Mouse (Mus musculus): ENCODE results near the gene Prkar1b. TPM values are rescaled to one million over a fixed set of nuclear protein-coding genes. Genes with fewer than 3 reads are reported as not detected.
A peak's percentile ranks its signal among the peaks of the same experiment; 100 is the strongest.

The Prkar1b gene
- polyA plus RNA-seq, 2 experiments = 0.44 to 0.73 TPM

- Histone ChIP-seq H3K9me3 (ENCODE audit: control insufficient read depth, low read length) (no peaks in the 10 kb centered on the region), H3K27ac (no peak overlapping the region), H3K4me3 (ENCODE audit: insufficient read depth in 1 of 2, low read depth in 2 of 2, low read length in 2 of 2) (peak overlapping the region; percentile 22 to 50), H3K4me2 (ENCODE audit: low read depth) (peak overlapping the region; percentile 54), H3K4me1 (replicated peaks; ENCODE audit: control insufficient read depth in 2 of 2, insufficient read depth in 2 of 2, low read length in 1 of 2) (no peaks in the 10 kb centered on the region), H3K27me3 (ENCODE audit: control insufficient read depth, insufficient read depth, low read length) (peaks cover 82% of the 10 kb centered on the region), H3K36me3 (replicated peaks; ENCODE audit: control insufficient read depth, insufficient read depth, low read depth) (no peaks in the 10 kb centered on the region), H3K9ac (replicated peaks) (no peak overlapping the region)
- no peak for DNase-seq (ENCODE audit: low read depth in 3 of 3, low spot score in 3 of 3)
- WGBS (ENCODE audit: insufficient replicate concordance) = 2% methylated on average over 48 of the region's 48 CpGs
- no peak for ATAC-seq (ENCODE audit: insufficient read depth)
- no peak for TF ChIP-seq CTCF (IDR thresholded peaks at IDR 0.05; ENCODE audit: low read depth)
Observed at GRCm38 (mm10) chr5:138994108-138994785, 155.6 kb downstream of the Prkar1b start.

DNA sequence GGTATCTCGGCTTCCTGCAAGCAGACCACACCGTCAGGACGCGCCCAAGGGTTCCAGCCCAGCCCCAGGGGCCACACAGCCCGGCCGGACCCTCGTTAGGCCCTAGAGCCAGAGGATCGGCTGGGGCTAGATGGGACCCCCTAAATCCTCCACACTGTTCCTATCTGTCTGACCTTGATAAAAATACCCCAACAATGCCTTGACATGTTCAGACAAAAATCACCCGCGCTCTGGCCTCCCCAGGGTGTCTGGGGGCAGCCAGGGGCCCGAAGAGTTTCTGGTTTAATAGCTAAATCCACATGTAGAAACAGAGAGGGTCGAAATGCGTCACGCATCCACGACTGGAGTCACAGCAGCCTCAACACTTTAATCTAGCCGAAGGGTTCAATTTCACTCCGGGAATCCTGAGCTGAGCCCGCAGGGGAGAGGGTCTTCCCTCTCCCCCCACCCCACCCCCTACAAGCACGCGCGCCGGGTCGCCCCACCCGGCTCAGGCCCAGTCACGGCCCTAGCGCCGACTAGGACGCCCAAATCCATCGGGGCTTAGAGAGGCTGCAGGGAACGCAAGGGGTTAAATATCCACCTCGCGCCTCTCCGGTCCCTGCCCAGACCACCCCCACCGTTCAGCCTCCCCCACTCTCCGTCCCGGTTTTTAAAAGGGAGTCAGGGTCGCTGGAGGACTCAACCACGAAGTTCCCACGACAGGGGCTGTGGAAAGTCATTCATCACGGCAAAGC, 156.3 kb downstream of the Prkar1b start:
- Histone ChIP-seq H3K9me3 (ENCODE audit: control insufficient read depth, low read length) (no peaks in the 10 kb centered on the region), H3K4me3 (ENCODE audit: insufficient read depth in 1 of 2, low read depth in 2 of 2, low read length in 2 of 2) (peak overlapping the region in 1 of 2 experiments; percentile 50; a peak in 2 of 4 replicates), H3K27ac (no peak overlapping the region), H3K9ac (replicated peaks) (no peak overlapping the region), H3K27me3 (ENCODE audit: control insufficient read depth, insufficient read depth, low read length) (peaks cover 75% of the 10 kb centered on the region), H3K4me2 (ENCODE audit: low read depth) (peak overlapping the region; percentile 54), H3K36me3 (replicated peaks; ENCODE audit: control insufficient read depth, insufficient read depth, low read depth) (no peaks in the 10 kb centered on the region), H3K4me1 (replicated peaks; ENCODE audit: control insufficient read depth in 2 of 2, insufficient read depth in 2 of 2, low read length in 1 of 2) (no peaks in the 10 kb centered on the region)
- no peak for TF ChIP-seq CTCF (IDR thresholded peaks at IDR 0.05; ENCODE audit: low read depth)
- TF ChIP-seq EP300 (IDR thresholded peaks at IDR 0.05; ENCODE audit: low read depth) = no peak
- 1% methylated on average over 40 of the region's 40 CpGs for WGBS (ENCODE audit: insufficient replicate concordance)
- DNase-seq (ENCODE audit: low read depth in 3 of 3, low spot score in 3 of 3) (no peak), ATAC-seq (ENCODE audit: insufficient read depth) (no peak)

DNA sequence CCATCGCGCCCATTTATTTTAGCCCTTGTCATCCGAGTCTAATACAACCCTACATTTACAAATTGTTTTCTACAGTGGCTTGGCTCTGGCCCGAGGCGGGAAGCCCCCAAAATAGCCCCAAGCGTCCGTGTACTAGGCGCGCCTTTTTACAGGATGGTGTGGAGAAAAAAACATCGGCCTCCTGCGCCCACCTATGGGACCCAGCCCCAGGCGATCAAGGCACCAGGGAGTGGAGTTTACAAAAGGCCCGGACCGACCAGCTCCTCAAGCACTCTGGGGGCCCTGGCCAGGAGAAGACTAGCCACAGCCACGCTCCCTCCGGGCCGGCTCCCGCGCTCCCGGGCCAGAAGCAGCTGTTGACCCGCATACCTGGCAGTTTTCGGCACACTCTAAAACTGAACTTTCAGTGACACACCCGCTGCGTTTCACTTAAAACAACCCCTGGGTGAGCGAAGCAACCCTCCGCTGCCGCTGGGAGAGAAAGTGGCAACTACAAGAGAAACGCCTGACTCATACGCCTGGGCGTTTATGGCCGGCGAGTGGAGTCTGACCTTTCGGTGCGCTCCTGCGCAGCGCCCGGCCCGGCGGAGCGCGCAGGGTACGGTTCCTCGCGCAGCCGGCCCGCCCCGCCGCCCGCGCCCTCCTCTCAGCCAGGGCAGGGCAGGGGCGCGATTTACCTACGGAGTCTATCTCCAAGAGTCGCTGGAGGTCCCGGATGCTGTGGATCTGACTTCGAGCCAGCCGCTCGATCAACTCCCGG, 157.0 kb downstream of the Prkar1b start:
- WGBS (ENCODE audit: insufficient replicate concordance) = 3% methylated on average over 59 of the region's 59 CpGs
- Histone ChIP-seq H3K4me1 (replicated peaks; ENCODE audit: control insufficient read depth in 2 of 2, insufficient read depth in 2 of 2, low read length in 1 of 2) (no peaks in the 10 kb centered on the region), H3K9me3 (ENCODE audit: control insufficient read depth, low read length) (no peaks in the 10 kb centered on the region), H3K9ac (replicated peaks) (no peak overlapping the region), H3K27me3 (ENCODE audit: control insufficient read depth, insufficient read depth, low read length) (peaks cover 67% of the 10 kb centered on the region), H3K36me3 (replicated peaks; ENCODE audit: control insufficient read depth, insufficient read depth, low read depth) (no peaks in the 10 kb centered on the region), H3K27ac (no peak overlapping the region), H3K4me2 (ENCODE audit: low read depth) (peak overlapping the region; percentile 54), H3K4me3 (ENCODE audit: insufficient read depth in 1 of 2, low read depth in 2 of 2, low read length in 2 of 2) (peak overlapping the region in 1 of 2 experiments; percentile 26; a peak in 3 of 4 replicates)
- TF ChIP-seq CTCF (IDR thresholded peaks at IDR 0.05; ENCODE audit: low read depth) = no peak
- no peak for TF ChIP-seq EP300 (IDR thresholded peaks at IDR 0.05; ENCODE audit: low read depth)
- no peak for DNase-seq (ENCODE audit: low read depth in 3 of 3, low spot score in 3 of 3)
- no peak for ATAC-seq (ENCODE audit: insufficient read depth)

GRCm38 (mm10) chr5:138991734-138992133, 158.1 kb downstream of the Prkar1b start:
- Histone ChIP-seq H3K27ac (no peak overlapping the region), H3K4me1 (replicated peaks; ENCODE audit: control insufficient read depth in 2 of 2, insufficient read depth in 2 of 2, low read length in 1 of 2) (no peaks in the 10 kb centered on the region), H3K4me2 (ENCODE audit: low read depth) (no peak overlapping the region), H3K9ac (replicated peaks) (no peak overlapping the region), H3K4me3 (ENCODE audit: insufficient read depth in 1 of 2, low read depth in 2 of 2, low read length in 2 of 2) (no peak overlapping the region), H3K36me3 (replicated peaks; ENCODE audit: control insufficient read depth, insufficient read depth, low read depth) (no peaks in the 10 kb centered on the region), H3K27me3 (ENCODE audit: control insufficient read depth, insufficient read depth, low read length) (peaks cover 57% of the 10 kb centered on the region), H3K9me3 (ENCODE audit: control insufficient read depth, low read length) (no peaks in the 10 kb centered on the region)
- ATAC-seq (ENCODE audit: insufficient read depth) (no peak), DNase-seq (ENCODE audit: low read depth in 3 of 3, low spot score in 3 of 3) (no peak)
- 39% methylated on average over 4 of the region's 4 CpGs for WGBS (ENCODE audit: insufficient replicate concordance)
- TF ChIP-seq EP300 (IDR thresholded peaks at IDR 0.05; ENCODE audit: low read depth) (no peak), CTCF (IDR thresholded peaks at IDR 0.05; ENCODE audit: low read depth) (no peak)
